Mouse (Mus musculus) layer of hippocampus, adult 9-11 months (tissue): ENCODE measurements around the gene Tnfaip3.
A peak's percentile ranks its signal among the peaks of the same experiment; 100 is the strongest.

Experiments used
- DNase-seq: peaks from one replicate; pipeline ENCODE4 v3.0.0; 2022

Gene Tnfaip3

GRCm38 (mm10) chr10:19015257-19015862 lies at the start of gene Tnfaip3:
Gene Tnfaip3 (minus strand): TSS chr10:19015657.
- DNase-seq, result peak; percentile 92

DNA sequence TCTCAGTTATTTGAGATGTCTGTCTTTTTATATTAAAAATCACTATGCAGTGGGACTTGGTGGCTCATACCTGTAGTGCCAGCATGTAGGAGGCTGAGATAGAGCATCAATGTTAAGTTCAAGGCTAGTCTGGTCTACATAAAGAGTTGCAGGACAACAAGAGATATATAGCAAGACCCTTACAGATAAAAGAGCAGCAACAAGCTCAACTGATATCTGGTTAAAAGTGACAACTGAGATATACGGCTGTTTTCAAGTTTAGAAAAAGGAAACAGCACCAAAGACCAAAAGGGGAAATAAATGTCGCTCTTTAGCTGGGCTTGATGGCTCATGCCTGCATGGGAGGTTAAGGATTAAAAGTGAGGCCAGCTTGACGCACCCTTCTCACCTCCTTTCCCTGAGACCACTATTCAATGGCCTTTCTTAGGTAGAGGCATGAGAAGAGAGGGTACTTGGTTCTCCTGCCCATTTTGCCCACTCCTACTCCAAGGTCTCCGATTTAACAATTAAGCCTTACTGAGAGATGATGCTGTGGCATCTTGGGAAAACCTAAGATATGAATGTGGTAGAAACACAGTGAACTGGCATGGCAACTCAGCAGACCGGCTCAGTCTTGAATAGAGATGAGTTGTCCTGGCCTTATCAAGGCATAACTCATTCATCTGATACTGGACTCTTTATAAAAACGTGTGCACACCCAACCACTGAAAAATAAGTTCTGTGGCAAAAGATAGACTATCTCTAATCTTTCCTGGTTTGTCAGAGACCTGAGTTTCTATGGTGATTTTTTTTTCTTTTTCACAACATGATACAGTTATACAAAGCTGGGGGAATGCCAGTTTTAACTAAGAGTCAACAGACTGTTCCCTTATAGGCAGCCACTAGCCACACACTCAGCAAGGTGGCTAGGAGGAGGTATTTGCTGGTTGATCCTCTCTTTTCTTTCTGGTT lies 49.5 kb upstream of the Tnfaip3 start:
- no peak for DNase-seq

DNA sequence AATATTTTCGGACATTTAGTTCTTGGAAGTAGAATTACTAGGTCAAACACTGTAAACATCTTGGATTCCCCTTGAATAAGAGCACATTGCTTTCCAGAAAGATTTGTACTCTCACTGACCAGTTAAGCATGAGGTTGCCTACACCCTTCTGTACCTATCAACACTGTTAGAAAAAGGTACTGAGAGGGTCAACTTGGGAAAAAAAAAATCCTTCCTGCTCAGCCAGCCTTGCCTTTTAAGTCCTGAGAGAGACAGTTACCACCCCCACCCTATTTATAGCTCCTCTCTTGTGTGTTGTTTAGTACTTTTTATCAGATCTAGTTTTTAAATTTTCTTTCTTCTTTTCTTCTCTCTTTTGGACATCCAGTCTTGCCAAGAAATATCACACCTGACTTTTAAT lies 48.2 kb upstream of the Tnfaip3 start:
- DNase-seq, result no peak

DNA sequence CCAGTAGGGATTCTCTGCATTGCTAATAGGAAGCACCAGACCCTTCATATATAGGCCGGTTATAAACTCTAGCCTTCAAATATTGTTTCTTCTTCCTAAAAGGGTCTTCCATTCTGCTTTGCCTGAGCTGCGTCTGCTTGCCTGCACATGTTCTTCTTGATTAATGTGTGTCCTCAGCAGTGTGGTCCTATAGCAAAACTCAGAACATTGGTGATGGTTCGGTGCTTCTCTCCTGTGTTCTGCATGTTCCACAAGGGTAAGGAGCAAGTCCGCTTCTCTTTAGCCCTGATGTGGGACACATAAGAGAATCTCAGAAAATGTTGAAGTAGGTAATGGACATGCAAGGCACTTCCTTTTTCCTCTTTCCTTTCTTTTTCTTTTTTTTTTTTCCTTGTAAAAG lies 47.8 kb upstream of the Tnfaip3 start:
- no peak for DNase-seq

GRCm38 (mm10) chr10:19062098-19062905 lies 46.8 kb upstream of the Tnfaip3 start:
- DNase-seq, result peak; percentile 64

GRCm38 (mm10) chr10:19061201-19061600 lies 45.7 kb upstream of the Tnfaip3 start:
- DNase-seq, result no peak

DNA sequence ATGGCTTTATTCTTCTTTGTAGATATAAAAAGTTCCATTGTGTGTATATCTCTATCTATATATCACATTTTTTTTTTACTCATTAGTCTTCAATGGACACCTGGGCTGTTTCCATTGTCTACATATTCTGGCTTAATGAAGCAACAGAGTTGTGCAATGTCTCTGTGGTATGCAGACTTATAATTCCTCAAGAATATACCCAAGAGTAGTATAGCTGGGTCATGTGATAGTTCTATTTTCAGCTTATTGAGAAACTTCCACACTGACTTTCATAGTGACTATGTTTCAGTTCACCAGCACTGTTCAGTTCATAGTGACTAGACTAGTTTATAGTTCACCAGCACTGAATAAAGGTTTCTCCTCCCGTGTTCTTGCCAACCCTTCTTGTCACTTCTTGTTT lies 38.1 kb upstream of the Tnfaip3 start:
- no peak for DNase-seq

DNA sequence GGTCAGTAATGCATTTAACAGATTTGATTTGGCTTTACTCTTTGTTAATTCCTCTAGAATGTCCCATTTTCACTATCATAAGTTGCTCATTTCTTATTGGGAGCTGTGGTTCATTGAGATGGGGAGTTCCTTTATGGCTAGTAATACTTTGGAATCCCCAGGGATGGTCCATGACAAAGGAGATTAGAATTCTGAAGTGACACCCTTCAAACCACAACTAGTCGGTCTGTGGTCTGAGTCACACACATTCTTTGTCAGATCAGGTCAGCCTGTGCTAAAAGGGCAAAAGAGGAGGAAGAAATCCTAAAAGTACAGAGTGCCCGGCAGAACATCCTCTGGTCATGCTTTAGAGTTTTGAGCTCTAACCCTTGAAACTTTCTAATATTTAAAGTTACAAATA lies 30.5 kb upstream of the Tnfaip3 start:
- no peak for DNase-seq

GRCm38 (mm10) chr10:19044765-19045516 lies 29.5 kb upstream of the Tnfaip3 start:
- no peak for DNase-seq

GRCm38 (mm10) chr10:19043529-19044262 lies 28.2 kb upstream of the Tnfaip3 start:
- DNase-seq, result peak; percentile 73

DNA sequence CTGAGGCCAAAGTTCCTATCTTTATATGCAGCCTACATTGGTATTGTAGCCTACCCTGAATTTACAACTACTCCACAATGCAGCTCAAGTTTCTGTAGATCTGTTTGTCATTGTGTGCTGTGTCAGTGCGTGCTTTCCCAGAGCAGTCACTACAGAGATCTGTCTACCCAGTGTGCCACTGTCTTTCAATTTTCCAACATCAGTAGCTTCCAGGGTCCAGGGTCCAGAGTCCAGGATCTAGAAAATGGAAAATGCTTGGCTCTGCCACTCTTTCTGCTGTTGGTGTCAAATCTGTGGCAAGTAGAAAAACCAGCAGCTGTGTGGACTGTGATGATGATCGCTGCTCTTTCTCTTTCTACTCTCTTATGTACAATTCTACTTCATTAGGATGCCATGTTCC lies 24.7 kb upstream of the Tnfaip3 start:
- DNase-seq, result no peak

DNA sequence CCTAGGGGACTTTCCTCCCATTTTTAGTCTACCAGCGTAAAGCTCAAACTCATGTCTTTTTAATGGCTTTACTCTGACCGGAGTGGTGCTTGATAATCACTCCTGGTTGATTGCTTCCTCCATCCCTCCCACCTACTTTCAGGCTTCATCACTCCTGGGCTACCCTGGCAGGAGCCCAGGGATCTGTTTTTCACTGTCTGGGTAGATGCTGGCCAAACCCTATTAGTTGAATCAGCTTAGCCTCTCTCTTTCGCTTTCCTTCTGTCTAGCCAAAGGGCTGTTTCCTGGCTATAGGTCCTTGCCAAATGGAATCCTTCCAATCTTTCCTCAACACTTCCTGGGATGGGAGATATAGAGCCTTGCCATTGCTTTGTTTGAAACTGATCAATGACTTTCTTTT lies 19.3 kb upstream of the Tnfaip3 start:
- no peak for DNase-seq

DNA sequence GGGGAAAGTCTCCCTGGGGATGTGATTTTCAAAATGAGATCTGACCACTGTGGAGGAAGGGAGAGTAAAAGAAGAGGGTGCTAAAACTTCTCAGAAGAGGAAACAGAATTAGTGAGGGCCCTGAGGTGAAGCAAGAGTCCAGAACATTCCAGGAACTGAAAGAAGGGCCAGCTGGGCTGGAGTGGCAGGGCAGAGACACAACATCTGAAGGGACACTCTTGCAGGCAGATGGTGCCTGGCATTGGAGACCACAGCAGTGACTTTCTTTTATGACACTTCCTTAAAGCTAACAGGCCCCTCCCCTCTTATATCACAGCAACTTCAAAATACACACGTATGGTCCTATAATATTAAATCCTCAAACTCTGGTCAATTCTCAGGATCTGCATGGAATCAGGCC lies 18.2 kb upstream of the Tnfaip3 start:
- peak; percentile 73 for DNase-seq

DNA sequence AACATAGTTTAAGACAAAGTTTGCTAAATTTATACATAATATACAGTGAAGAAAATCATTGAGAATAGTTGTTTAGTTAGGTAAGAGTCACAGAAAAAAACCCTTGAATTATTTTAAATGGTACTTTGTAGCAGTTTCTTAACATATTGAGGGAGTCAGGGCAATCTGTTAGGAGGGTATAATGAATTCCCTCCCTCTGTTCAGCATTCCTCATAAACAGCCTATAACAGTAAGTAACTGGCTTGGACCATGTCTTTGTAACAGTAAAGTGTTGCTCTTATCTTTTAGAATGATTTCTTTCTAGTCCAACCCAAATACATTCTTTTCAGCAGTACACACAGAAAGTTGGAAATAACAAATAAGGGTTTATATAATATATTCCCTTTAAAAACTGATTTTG lies 16.4 kb upstream of the Tnfaip3 start:
- DNase-seq, result no peak

DNA sequence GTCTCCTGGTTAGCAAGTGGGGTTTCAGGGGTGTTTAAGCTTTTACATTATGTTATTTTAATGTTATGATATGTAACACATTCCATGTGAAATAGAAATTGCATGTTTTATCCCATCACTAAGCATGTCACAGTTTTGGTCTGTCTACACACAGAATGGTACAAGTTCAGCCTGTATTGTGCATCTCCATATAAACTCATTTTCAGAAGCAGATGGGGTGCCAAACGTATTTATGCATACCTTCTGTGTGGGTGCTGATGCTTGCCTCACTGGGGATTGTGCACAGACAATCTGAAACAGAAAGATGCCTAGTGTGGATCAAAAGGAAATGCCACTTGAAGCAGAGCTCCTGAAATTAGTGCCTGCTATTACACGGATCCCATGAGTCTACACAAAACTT lies 15.2 kb upstream of the Tnfaip3 start:
- no peak for DNase-seq

- no peak for DNase-seq
Measured at GRCm38 (mm10) chr10:19026710-19027109, 11.3 kb upstream of the Tnfaip3 start.

DNA sequence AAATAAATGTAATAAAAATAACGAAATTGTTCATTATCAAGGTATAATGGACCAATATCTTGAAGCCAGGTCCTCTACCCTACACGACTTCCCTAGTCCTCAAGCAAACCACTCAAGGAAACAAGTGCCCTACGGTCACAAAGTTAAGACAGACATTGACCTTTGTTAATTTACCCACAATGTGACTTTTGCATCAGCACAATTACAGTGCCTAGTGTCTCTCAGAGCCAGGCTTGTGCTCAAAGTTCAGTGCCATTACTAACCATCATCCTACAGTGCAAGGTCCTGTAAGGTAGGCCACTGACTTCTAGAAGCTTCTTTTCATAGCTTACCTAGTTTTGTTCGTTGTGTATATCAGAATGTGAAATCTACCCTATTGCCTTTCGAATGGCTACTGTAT lies 8.9 kb upstream of the Tnfaip3 start:
- DNase-seq, result no peak

GRCm38 (mm10) chr10:19023622-19024326 lies 8.3 kb upstream of the Tnfaip3 start:
- no peak for DNase-seq

- no peak for DNase-seq
Measured at GRCm38 (mm10) chr10:19022272-19022671, 6.8 kb upstream of the Tnfaip3 start.

GRCm38 (mm10) chr10:19016823-19017471 lies 1.5 kb upstream of the Tnfaip3 start:
- DNase-seq, result no peak
